Mouse (Mus musculus) ES-Bruce4 (cell line): ENCODE results near the gene Tbc1d22a. TPM values are rescaled to one million over a fixed set of nuclear protein-coding genes. Genes with fewer than 3 reads are reported as not detected.

ENCODE experiments used
- H3K27ac ChIP-seq: 2 replicates; pipeline ENCODE4 v1.5.1; 2012; ENCODE audit warnings: low read length, inconsistent platforms; ENCODE audit not compliant: insufficient read depth
- H3K27me3 ChIP-seq: 2 replicates; pipeline ENCODE4 v1.6.1; 2012; ENCODE audit warnings: mild to moderate bottlenecking, low read length, inconsistent platforms; ENCODE audit not compliant: control insufficient read depth, poor library complexity, insufficient read depth, severe bottlenecking
- H3K36me3 ChIP-seq: 2 replicates; pipeline ENCODE4 v1.6.1; 2012; ENCODE audit warnings: inconsistent platforms, mild to moderate bottlenecking, low read length, moderate library complexity; ENCODE audit not compliant: control insufficient read depth, poor library complexity, insufficient read depth, severe bottlenecking
- H3K4me1 ChIP-seq: one replicate; pipeline ENCODE4 v1.8.1; 2011; ENCODE audit warnings: low read length; ENCODE audit not compliant: control insufficient read depth, insufficient read depth
- H3K4me3 ChIP-seq: 2 replicates; pipeline ENCODE4 v1.5.1; 2011; ENCODE audit warnings: low read depth, mild to moderate bottlenecking, low read length
- H3K9ac ChIP-seq: 2 replicates; pipeline ENCODE4 v1.6.1; 2012; ENCODE audit warnings: low read depth, mild to moderate bottlenecking, inconsistent platforms; ENCODE audit not compliant: poor library complexity, severe bottlenecking
- H3K9me3 ChIP-seq: replicated peaks from 2 replicates; pipeline ENCODE4 v1.6.1; 2012; ENCODE audit warnings: mild to moderate bottlenecking, low read length, inconsistent platforms; ENCODE audit not compliant: control insufficient read depth, poor library complexity, insufficient read depth, severe bottlenecking
- CTCF ChIP-seq: IDR thresholded peaks from one replicate; pipeline ENCODE4 v1.8.1; 2011; ENCODE audit warnings: low read depth, low read length
- EP300 ChIP-seq: IDR thresholded peaks from 2 replicates; pipeline ENCODE4 v1.6.1; 2011; ENCODE audit warnings: low read depth, low read length; ENCODE audit not compliant: insufficient read depth
- POLR2A ChIP-seq: IDR thresholded peaks from one replicate; pipeline ENCODE4 v1.8.1; 2011; ENCODE audit warnings: low read length; ENCODE audit not compliant: insufficient read depth
- polyA plus RNA-seq: library from polyadenylated mRNA; stranded (reverse); fragments of >200 nt; gene quantifications from 2 replicates; pipeline ENCODE4 v1.2.4, GENCODE M21; 2011; ENCODE audit warnings: low read depth; ENCODE audit not compliant: missing spikeins, insufficient read depth, insufficient read length

The Tbc1d22a gene
- polyA plus RNA-seq, 1 experiment: 14.1 TPM

DNA sequence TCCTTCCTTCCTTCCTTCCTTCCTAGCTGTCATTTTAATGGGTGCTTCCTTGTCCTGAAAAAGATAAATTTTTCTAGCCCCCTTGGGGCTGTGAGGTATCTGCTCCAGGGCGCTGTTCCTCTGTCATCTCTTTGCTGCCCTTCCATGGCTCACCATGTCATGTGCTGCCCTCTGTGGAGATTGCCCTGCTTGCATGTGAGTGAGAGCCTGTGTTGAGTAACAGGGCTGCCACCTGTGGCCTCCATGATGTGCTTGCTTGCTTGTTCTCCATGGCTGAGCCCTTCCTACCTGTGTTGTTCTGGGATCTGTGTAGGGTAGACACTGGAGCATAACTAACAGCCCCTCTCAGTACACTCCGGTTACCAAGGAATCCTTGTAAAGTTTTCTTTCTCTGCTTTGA, 12.7 kb downstream of the Tbc1d22a start:
- Histone ChIP-seq H3K9ac (no peak overlapping the region), H3K27ac (no peak overlapping the region), H3K36me3 (no peaks in the 10 kb centered on the region), H3K9me3 (no peaks in the 10 kb centered on the region), H3K27me3 (no peaks in the 10 kb centered on the region), H3K4me3 (no peak overlapping the region), H3K4me1 (no peaks in the 10 kb centered on the region)
- TF ChIP-seq EP300: no peak
- no peak for TF ChIP-seq CTCF
- TF ChIP-seq POLR2A: no peak

DNA sequence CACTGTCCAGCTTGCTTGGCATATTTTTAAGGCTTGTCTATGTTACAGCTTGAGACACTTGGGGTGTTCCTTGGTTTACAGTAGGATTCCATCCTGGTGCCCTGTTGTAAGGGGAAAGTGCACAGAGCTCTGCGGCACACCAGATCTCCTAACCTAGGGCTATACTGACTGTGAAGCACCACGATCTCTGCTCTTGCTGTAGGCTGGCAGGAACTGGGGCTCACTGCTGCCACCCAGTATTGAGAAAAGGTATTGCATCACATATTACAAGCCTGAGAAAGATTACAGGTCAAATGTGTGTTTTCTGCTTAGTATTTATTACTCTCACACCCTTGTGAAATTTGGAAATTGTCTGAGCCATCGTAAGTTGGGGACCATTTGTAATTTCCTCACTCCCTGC, 13.9 kb downstream of the Tbc1d22a start:
- no peaks in the 10 kb centered on the region for H3K9me3 ChIP-seq
- H3K27me3 ChIP-seq: no peaks in the 10 kb centered on the region
- H3K36me3 ChIP-seq: no peaks in the 10 kb centered on the region
- no peaks in the 10 kb centered on the region for H3K4me1 ChIP-seq
- H3K27ac ChIP-seq: no peak overlapping the region
- no peak overlapping the region for H3K4me3 ChIP-seq
- TF ChIP-seq EP300: no peak
- peak; percentile 58 for TF ChIP-seq CTCF
- H3K9ac ChIP-seq: no peak overlapping the region

DNA sequence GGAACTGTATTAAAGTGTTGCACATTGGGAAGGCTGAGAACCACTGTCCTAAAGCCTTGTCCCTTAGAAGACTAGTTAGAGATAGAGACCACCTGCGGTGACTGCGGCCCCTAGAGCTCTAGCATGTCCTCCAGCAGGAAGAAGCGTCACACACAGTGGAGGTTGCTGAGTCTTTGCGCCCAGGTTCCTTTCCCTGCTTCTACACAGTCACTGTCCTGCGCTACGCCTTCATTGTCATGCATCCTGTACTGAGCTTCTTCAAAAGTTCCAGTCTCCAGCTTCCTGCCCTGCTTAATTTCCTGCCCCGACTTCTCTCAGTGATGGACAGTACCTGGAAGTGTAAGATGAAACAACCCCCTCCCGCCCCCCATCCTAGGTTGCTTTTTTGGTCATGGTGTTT, 14.8 kb downstream of the Tbc1d22a start:
- Histone ChIP-seq H3K4me1 (no peaks in the 10 kb centered on the region), H3K27ac (no peak overlapping the region)

DNA sequence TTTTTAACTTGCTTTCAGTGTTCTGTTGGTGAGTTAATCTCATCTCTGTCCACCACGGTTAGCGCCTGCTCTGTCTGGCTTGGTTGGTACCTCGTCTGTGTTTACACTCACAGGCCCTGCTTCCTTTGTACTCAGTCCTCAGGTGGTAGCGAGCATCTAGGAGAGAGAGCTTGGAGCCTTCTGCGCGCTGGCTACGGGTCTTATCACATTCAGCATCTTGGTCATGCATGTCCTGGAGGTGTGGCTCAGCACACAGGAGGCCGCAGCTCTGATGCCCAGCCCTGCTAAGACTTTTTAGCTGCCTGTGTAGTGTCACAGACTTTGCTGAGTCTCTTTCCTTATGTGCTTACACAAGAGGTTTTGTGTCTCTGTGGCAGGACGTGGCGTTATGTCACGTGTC, 15.4 kb downstream of the Tbc1d22a start:
- H3K4me1 ChIP-seq: no peaks in the 10 kb centered on the region

More for the DNA sequence above, 14.8 kb downstream of the Tbc1d22a start:
- TF ChIP-seq EP300 (no peak), POLR2A (no peak), CTCF (no peak)
- H3K27me3 ChIP-seq: no peaks in the 10 kb centered on the region
- no peaks in the 10 kb centered on the region for H3K36me3 ChIP-seq
- no peak overlapping the region for H3K4me3 ChIP-seq
- no peaks in the 10 kb centered on the region for H3K9me3 ChIP-seq
- no peak overlapping the region for H3K9ac ChIP-seq

DNA sequence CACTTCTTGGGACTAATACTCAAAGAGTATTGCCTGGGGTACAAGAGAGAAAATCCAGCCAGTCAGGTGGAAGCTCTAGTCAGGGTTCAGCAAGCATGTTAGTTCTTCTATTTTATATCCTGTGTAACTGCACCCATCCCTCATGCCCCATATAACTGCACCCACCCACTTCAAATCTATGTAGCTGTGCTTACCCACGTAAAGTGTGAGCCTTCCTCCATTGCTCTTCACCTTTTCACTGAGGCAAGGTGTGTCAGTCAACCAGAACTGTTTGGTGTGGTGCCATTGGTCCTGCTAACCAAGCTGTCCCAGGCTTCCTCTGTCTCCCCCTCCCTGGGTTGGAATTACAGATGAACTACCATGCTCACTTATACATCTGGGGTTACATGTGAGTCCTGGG, 16.9 kb downstream of the Tbc1d22a start:
- no peaks in the 10 kb centered on the region for H3K4me1 ChIP-seq
- no peak overlapping the region for H3K9ac ChIP-seq
- H3K27me3 ChIP-seq: no peaks in the 10 kb centered on the region
- no peak overlapping the region for H3K27ac ChIP-seq
- no peak overlapping the region for H3K4me3 ChIP-seq
- no peaks in the 10 kb centered on the region for H3K36me3 ChIP-seq
- TF ChIP-seq POLR2A: no peak
- no peak for TF ChIP-seq EP300
- TF ChIP-seq CTCF: no peak
- no peaks in the 10 kb centered on the region for H3K9me3 ChIP-seq

More for the DNA sequence above, 15.4 kb downstream of the Tbc1d22a start:
- H3K4me3 ChIP-seq: no peak overlapping the region
- H3K9ac ChIP-seq: no peak overlapping the region
- no peak overlapping the region for H3K27ac ChIP-seq
- H3K9me3 ChIP-seq: no peaks in the 10 kb centered on the region
- H3K36me3 ChIP-seq: no peaks in the 10 kb centered on the region
- TF ChIP-seq POLR2A: no peak
- no peak for TF ChIP-seq CTCF
- no peak for TF ChIP-seq EP300
- no peaks in the 10 kb centered on the region for H3K27me3 ChIP-seq

DNA sequence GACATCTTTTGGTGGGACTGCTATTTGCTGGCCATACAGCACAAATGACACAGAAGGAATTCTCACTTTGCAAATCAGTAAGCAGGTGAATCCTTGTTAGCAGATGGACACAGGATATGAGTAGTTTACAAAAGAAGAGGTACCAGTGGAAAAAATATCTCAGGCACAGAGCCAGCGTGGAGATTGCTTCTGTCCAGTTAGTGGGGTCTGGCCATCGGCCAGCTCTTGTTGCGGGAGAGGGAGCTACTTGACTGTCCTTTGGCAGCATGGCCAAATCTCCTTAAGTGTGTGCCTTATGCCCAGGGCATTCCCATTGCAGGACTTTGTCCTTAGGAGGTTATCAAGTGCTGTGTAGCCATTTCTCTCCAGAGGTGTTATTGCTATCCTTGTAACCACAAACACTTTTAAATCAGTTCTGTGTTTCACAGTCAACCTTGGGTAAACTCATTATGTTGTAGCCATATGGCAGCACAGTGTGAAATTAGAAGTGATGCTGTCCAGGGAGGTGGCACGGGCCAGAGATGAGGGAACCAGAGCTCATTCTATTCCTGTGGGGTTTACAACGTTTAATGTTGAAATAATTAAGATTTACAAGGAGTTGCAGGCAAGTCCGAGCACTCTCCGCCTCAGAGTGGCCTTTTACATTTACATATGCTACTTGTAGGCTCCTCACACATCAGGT, 17.7 kb downstream of the Tbc1d22a start:
- no peaks in the 10 kb centered on the region for H3K4me1 ChIP-seq

More for the DNA sequence above, 17.7 kb downstream of the Tbc1d22a start:
- H3K4me3 ChIP-seq: no peak overlapping the region
- H3K27ac ChIP-seq: no peak overlapping the region
- H3K9ac ChIP-seq: no peak overlapping the region
- H3K27me3 ChIP-seq: no peaks in the 10 kb centered on the region
- no peaks in the 10 kb centered on the region for H3K9me3 ChIP-seq
- no peaks in the 10 kb centered on the region for H3K36me3 ChIP-seq
- TF ChIP-seq CTCF (no peak), POLR2A (no peak)
